Mouse (Mus musculus) stomach, postnatal 0 days (tissue): Measurements from ENCODE around the gene Aatk. TPM values are rescaled to one million over a fixed set of nuclear protein-coding genes. Genes with fewer than 3 reads are reported as not detected.
A peak's percentile ranks its signal among the peaks of the same experiment; 100 is the strongest.

Source experiments
- ATAC-seq: fragments of 200-750 bp; cut with Nextera tagmentation; 2 replicates; pipeline ENCODE4 v1.8.0; 2017; ENCODE audit not compliant: low FRiP score, low TSS enrichment
- DNase-seq: peaks from one replicate; pipeline ENCODE4 v3.0.0-alpha.2; 2016; ENCODE audit warnings: low spot score
- H3K27ac ChIP-seq: fragments of 300-500 bp; sonication (generic); replicated peaks from 2 replicates; pipeline ENCODE4 v1.5.1; 2014; ENCODE audit warnings: mild to moderate bottlenecking, control low read depth
- H3K27me3 ChIP-seq: fragments of 300-500 bp; sonication (generic); 2 replicates; pipeline ENCODE4 v1.6.1; 2014; ENCODE audit warnings: low read length; ENCODE audit not compliant: control insufficient read depth, insufficient read depth
- H3K36me3 ChIP-seq: fragments of 300-500 bp; sonication (generic); 2 replicates; pipeline ENCODE4 v1.6.1; 2014; ENCODE audit warnings: low read length, mixed read lengths; ENCODE audit not compliant: control insufficient read depth, insufficient read depth
- H3K4me1 ChIP-seq: fragments of 300-500 bp; sonication (generic); replicated peaks from 2 replicates; pipeline ENCODE4 v1.6.1; 2014; ENCODE audit warnings: antibody characterized with exemption; ENCODE audit not compliant: control insufficient read depth, insufficient read depth
- H3K4me2 ChIP-seq: fragments of 300-500 bp; sonication (generic); replicated peaks from 2 replicates; pipeline ENCODE4 v1.6.1; 2014; ENCODE audit warnings: low read depth, mild to moderate bottlenecking, control low read depth, moderate library complexity
- H3K4me3 ChIP-seq: fragments of 300-500 bp; sonication (generic); 2 replicates; pipeline ENCODE4 v1.5.1; 2014; ENCODE audit warnings: low read depth, low read length, control low read depth
- H3K9ac ChIP-seq: fragments of 300-500 bp; sonication (generic); 2 replicates; pipeline ENCODE4 v1.6.1; 2014; ENCODE audit warnings: mild to moderate bottlenecking, low read length, control low read depth, mixed read lengths
- H3K9me3 ChIP-seq: fragments of 300-500 bp; sonication (generic); 2 replicates; pipeline ENCODE4 v1.6.1; 2016; ENCODE audit warnings: low read length; ENCODE audit not compliant: control insufficient read depth
- CTCF ChIP-seq: IDR thresholded peaks from 2 replicates; pipeline ENCODE4 v1.5.1; 2016; ENCODE audit warnings: antibody characterized with exemption, low read depth, mild to moderate bottlenecking, moderate library complexity
- EP300 ChIP-seq: optimal IDR thresholded peaks from 2 replicates; pipeline ENCODE3; 2016; ENCODE audit warnings: antibody characterized with exemption
- whole genome bisulfite sequencing: fragments of 180-500 bp; shearing (Covaris S2); extraction: QIAGEN DNeasy Blood & Tissue Kit; methylation state at CpG from one replicate; pipeline ENCODE4 v1.1.7; 2014; 5-methylcytosine and 5-hydroxymethylcytosine counted together
- polyA plus RNA-seq: library from polyadenylated mRNA; unstranded; fragments of >200 nt; fragmentation: Nextera tagmentation; extraction: Ambion mirVana; gene quantifications from 2 replicates; pipeline ENCODE4 v1.2.1, GENCODE M21; 2015

Aatk gene
- polyA plus RNA-seq = 1.6 and 2.1 TPM in 2 replicates

DNA sequence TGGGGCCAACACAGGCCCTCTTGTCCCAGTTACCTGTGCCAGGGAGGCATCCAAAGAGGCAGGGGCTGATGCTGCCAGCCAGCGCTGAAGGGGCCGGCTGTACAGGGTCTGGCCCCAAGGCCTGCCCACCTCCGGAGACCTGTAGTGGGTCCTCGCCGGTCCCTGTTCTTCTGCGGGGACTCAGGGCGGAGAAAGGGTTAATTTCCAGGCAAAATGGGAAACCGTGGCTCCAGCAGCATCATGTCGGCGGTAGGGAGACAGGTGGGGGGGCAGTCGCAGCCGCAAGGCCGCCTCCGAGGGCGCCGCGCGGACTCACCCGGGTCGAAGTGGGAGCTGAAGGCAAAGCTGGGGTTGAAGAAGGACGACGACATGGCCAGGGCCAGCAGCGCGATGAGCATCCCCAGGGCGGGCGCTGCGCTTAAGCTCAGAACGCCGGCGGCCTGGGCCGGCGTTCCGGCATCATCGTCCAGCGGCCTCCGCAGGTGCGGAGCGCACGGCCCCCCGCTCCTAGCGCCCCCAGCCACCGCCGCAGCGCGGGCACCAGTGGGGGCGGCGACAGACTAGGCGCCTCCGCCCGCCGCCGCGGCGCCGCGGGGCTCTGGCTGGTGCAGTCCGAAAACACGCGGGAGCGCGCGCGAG is at the start of gene Aatk:
TSS of gene Aatk (minus strand) at position 615 of the 639 bp plus-strand sequence.
- DNase-seq (no peak), ATAC-seq (no peak)
- TF ChIP-seq CTCF = no peak
- TF ChIP-seq EP300 = no peak
- Histone ChIP-seq H3K4me1 (peaks cover 6% of the 10 kb centered on the region), H3K27me3 (no peaks in the 10 kb centered on the region), H3K4me3 (peak within 1 kb of the TSS; percentile 53), H3K36me3 (no peaks in the 10 kb centered on the region), H3K9ac (peak within 1 kb of the TSS; percentile 65), H3K27ac (peak within 1 kb of the TSS; percentile 35; the same call in 1 of the 2 replicates), H3K4me2 (peak within 1 kb of the TSS; percentile 95), H3K9me3 (no peaks in the 10 kb centered on the region)
- WGBS = 2% methylated on average over 35 of the region's 63 CpGs

- 0 out of 2 replicates have a peak, but pooled peaks cover 4% of the 10 kb centered on the region for H3K4me1 ChIP-seq
- 70% methylated on average over 23 of the region's 23 CpGs for WGBS
- ATAC-seq = peak; percentile 13; the same call in 1 of the 2 replicates
- DNase-seq = no peak
- no peak overlapping the region for H3K4me2 ChIP-seq
- peaks cover 13% of the 10 kb centered on the region; the same call in 1 of the 2 replicates for H3K36me3 ChIP-seq
- no peaks in the 10 kb centered on the region for H3K9me3 ChIP-seq
- H3K27ac ChIP-seq = no peak overlapping the region
- no peak overlapping the region for H3K4me3 ChIP-seq
- H3K9ac ChIP-seq = no peak overlapping the region
- H3K27me3 ChIP-seq = no peaks in the 10 kb centered on the region
- no peak for TF ChIP-seq EP300
- peak; percentile 38; the same call in 1 of the 2 replicates for TF ChIP-seq CTCF
Measured at GRCm38 (mm10) chr11:120092817-120093591, 46.0 kb upstream of the Aatk start.

DNA sequence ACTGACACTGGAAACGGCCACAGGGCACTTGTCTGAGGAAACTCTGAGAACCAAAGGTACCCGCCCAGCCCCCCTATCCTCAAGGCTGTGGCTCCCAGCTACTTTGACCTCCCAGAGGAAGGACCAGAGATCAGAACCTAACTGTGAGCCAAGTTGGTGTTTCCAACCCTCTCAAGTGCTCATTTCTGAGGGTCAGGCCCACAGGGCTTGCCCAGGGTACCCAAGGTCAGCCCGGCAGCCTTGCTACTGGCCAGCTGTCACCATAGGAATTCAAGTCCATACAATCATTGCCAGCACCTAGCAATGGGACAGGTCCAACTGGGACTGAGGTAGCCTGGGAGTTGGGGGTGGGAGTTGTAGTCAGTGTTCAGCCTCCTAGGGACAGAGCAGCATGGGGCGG is 43.7 kb upstream of the Aatk start:
- Histone ChIP-seq H3K4me3 (no peak overlapping the region), H3K27me3 (no peaks in the 10 kb centered on the region), H3K27ac (no peak overlapping the region), H3K9me3 (no peaks in the 10 kb centered on the region), H3K36me3 (peaks cover 13% of the 10 kb centered on the region; the same call in 1 of the 2 replicates), H3K9ac (no peak overlapping the region), H3K4me1 (no peaks in the 10 kb centered on the region), H3K4me2 (no peak overlapping the region)
- no peak for ATAC-seq
- no peak for TF ChIP-seq EP300
- no peak for TF ChIP-seq CTCF
- 87% methylated on average over 4 of the region's 4 CpGs for WGBS
- DNase-seq = no peak

DNA sequence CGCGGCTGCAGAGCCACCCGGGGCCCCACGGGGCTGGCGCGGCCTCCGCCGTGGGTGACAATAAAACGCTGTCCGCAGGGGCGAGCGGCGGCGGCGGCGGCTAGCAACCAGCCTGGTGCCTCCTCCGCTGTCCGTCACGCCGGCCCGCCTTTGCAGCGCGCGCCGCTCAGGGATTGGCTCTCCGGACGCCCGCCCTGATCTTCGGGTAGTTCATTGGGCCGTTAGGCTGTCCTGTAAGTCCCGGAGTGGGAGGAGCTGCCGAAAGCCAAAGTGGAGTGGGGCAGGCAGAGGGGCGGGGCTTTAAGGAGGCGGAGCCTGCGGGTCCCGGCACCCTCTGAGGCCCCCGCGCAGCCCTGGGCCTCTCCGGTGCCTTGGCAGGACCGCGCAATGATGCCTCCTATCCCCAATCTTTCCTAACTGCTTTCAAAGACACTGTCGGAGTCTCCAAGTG is 39.8 kb upstream of the Aatk start, which contains the start of gene Cep131:
TSS of gene Cep131 (minus strand) at position 126 of the 451 bp plus-strand sequence.
- peak; percentile 99 for ATAC-seq

GRCm38 (mm10) chr11:120085891-120086627 is 39.1 kb upstream of the Aatk start:
- under 1% methylated on average over 25 of the region's 25 CpGs for WGBS
- peak; percentile 65 for DNase-seq
- no peaks in the 10 kb centered on the region for H3K27me3 ChIP-seq

More for the DNA sequence above, 39.8 kb upstream of the Aatk start, which contains the start of gene Cep131:
- Histone ChIP-seq H3K9ac (peak within 1 kb of the TSS; percentile 84), H3K4me2 (peak within 1 kb of the TSS; percentile 98), H3K36me3 (0 out of 2 replicates have a peak, but pooled peaks cover 7% of the 10 kb centered on the region), H3K9me3 (no peaks in the 10 kb centered on the region), H3K27me3 (no peaks in the 10 kb centered on the region), H3K4me1 (no peaks in the 10 kb centered on the region), H3K4me3 (peak within 1 kb of the TSS; percentile 89), H3K27ac (peak within 1 kb of the TSS; percentile 65; the same call in 1 of the 2 replicates)
- DNase-seq = peak; percentile 98
- TF ChIP-seq CTCF = no peak; the same call in 1 of the 2 replicates
- no peak for TF ChIP-seq EP300
- 0% methylated on average over 41 of the region's 42 CpGs for WGBS

More at GRCm38 (mm10) chr11:120085891-120086627, 39.1 kb upstream of the Aatk start:
- peak overlapping the region; percentile 98 for H3K4me2 ChIP-seq
- peak overlapping the region; percentile 65; the same call in 1 of the 2 replicates for H3K27ac ChIP-seq
- H3K4me1 ChIP-seq = no peaks in the 10 kb centered on the region
- H3K4me3 ChIP-seq = peak overlapping the region; percentile 89
- TF ChIP-seq CTCF (no peak), EP300 (no peak)
- peak; percentile 39 for ATAC-seq
- peak overlapping the region; percentile 84 for H3K9ac ChIP-seq
- no peaks in the 10 kb centered on the region for H3K9me3 ChIP-seq
- 0 out of 2 replicates have a peak, but pooled peaks cover under 1% of the 10 kb centered on the region for H3K36me3 ChIP-seq
